Mouse (Mus musculus) retina, adult 2 months (tissue): ENCODE data around the gene Runx3.

Experiments
- DNase-seq: peaks from one replicate; pipeline ENCODE4 v3.0.0-alpha.2; 2012; ENCODE audit warnings: low read depth, low spot score

Gene Runx3

GRCm38 (mm10) chr4:135114301-135114700 is 6.2 kb upstream of the Runx3 start:
- no peak for DNase-seq

- no peak for DNase-seq
Measured at GRCm38 (mm10) chr4:135115426-135116170, 4.9 kb upstream of the Runx3 start.

GRCm38 (mm10) chr4:135116391-135116790 is 4.1 kb upstream of the Runx3 start:
- no peak for DNase-seq

- DNase-seq: no peak
Measured at GRCm38 (mm10) chr4:135117846-135118245, 2.6 kb upstream of the Runx3 start.

GRCm38 (mm10) chr4:135118855-135119474 is 1.5 kb upstream of the Runx3 start:
- no peak for DNase-seq

GRCm38 (mm10) chr4:135123721-135124120 is 3.3 kb downstream of the Runx3 start:
- DNase-seq: no peak

GRCm38 (mm10) chr4:135124732-135125131 is 4.3 kb downstream of the Runx3 start:
- no peak for DNase-seq

- DNase-seq: no peak
Measured at GRCm38 (mm10) chr4:135125152-135125551, 4.7 kb downstream of the Runx3 start.

GRCm38 (mm10) chr4:135126385-135126784 is 5.9 kb downstream of the Runx3 start:
- no peak for DNase-seq

GRCm38 (mm10) chr4:135128841-135129520 is 8.5 kb downstream of the Runx3 start:
- no peak for DNase-seq

- no peak for DNase-seq
Measured at GRCm38 (mm10) chr4:135130156-135130555, 9.7 kb downstream of the Runx3 start.

GRCm38 (mm10) chr4:135131145-135131544 is 10.7 kb downstream of the Runx3 start:
- DNase-seq: no peak

GRCm38 (mm10) chr4:135132797-135133196 is 12.3 kb downstream of the Runx3 start:
- no peak for DNase-seq

- DNase-seq: no peak
Measured at GRCm38 (mm10) chr4:135133711-135134110, 13.3 kb downstream of the Runx3 start.

- DNase-seq: no peak
Measured at GRCm38 (mm10) chr4:135135331-135135730, 14.9 kb downstream of the Runx3 start.

GRCm38 (mm10) chr4:135136202-135136601 is 15.8 kb downstream of the Runx3 start:
- no peak for DNase-seq

- DNase-seq: no peak
Measured at GRCm38 (mm10) chr4:135136612-135137011, 16.2 kb downstream of the Runx3 start.

GRCm38 (mm10) chr4:135140647-135141515 is 20.4 kb downstream of the Runx3 start:
- DNase-seq: no peak

- DNase-seq: no peak
Measured at GRCm38 (mm10) chr4:135141720-135142119, 21.3 kb downstream of the Runx3 start.

GRCm38 (mm10) chr4:135146734-135147133 is 26.3 kb downstream of the Runx3 start:
- no peak for DNase-seq

- no peak for DNase-seq
Measured at GRCm38 (mm10) chr4:135148660-135149059, 28.2 kb downstream of the Runx3 start.
